Mouse (Mus musculus) brain, embryonic 14.5 days (tissue): ENCODE data around the gene Nrxn2.

Experiments used
- CTCF ChIP-seq: fragments of 200-500 bp; IDR thresholded peaks from 2 replicates; pipeline ENCODE4 v1.5.1; 2012; ENCODE audit warnings: inconsistent platforms, mild to moderate bottlenecking, moderate library complexity, borderline replicate concordance; ENCODE audit not compliant: insufficient read depth, insufficient read length; ENCODE audit errors: extremely low read depth
- POLR2A ChIP-seq: fragments of 200-500 bp; IDR thresholded peaks from 2 replicates; pipeline ENCODE4 v1.6.1; 2012; ENCODE audit warnings: mild to moderate bottlenecking, inconsistent platforms, borderline replicate concordance; ENCODE audit not compliant: poor library complexity, insufficient read depth, insufficient read length, severe bottlenecking; ENCODE audit errors: extremely low read depth

GRCm38 (mm10) chr19:6477007-6477406 lies 58.5 kb downstream of the Nrxn2 start:
- TF ChIP-seq POLR2A: no peak
- no peak for TF ChIP-seq CTCF
